Mouse (Mus musculus) CH12.LX (cell line): ENCODE measurements around the gene Car10.

Source experiments
- CTCF ChIP-seq, 2 experiments: IDR thresholded peaks in 1 of 2; conservative IDR thresholded peaks in 1 of 2; 2 replicates each; pipeline ENCODE4 v1.5.1; 2011 to 2012; ENCODE audit warnings: low read depth in 2 of 2, low read length in 2 of 2, improper control_type of control experiment in 1 of 2, inconsistent platforms in 1 of 2, mild to moderate bottlenecking in 1 of 2, moderate library complexity in 1 of 2
- E2F4 ChIP-seq: IDR thresholded peaks from 2 replicates; pipeline ENCODE4 v1.6.1; 2011; ENCODE audit warnings: low read depth, low read length, improper control_type of control experiment; ENCODE audit not compliant: insufficient replicate concordance
- EP300 ChIP-seq: IDR thresholded peaks from 2 replicates; pipeline ENCODE4 v1.6.1; 2011; ENCODE audit warnings: low read length, improper control_type of control experiment
- HCFC1 ChIP-seq: IDR thresholded peaks from 2 replicates; pipeline ENCODE4 v1.6.1; 2012; ENCODE audit warnings: low read depth, mild to moderate bottlenecking, inconsistent platforms, low read length, improper control_type of control experiment
- JUN ChIP-seq: IDR thresholded peaks from 2 replicates; pipeline ENCODE4 v1.6.1; 2011; ENCODE audit warnings: low read depth, mild to moderate bottlenecking, low read length, improper control_type of control experiment, moderate library complexity; ENCODE audit not compliant: insufficient read depth
- KAT2A ChIP-seq: IDR thresholded peaks from 2 replicates; pipeline ENCODE4 v1.6.1; 2012; ENCODE audit warnings: low read length, improper control_type of control experiment, inconsistent platforms; ENCODE audit not compliant: insufficient replicate concordance
- POLR2A ChIP-seq: IDR thresholded peaks from 2 replicates; pipeline ENCODE4 v1.6.1; 2011; ENCODE audit warnings: low read depth, mild to moderate bottlenecking, improper control_type of control experiment, low read length
- SIN3A ChIP-seq: IDR thresholded peaks from 2 replicates; pipeline ENCODE4 v1.6.1; 2012; ENCODE audit warnings: low read length, improper control_type of control experiment, inconsistent platforms
- USF1 ChIP-seq: IDR thresholded peaks from 2 replicates; pipeline ENCODE4 v1.6.1; 2014; ENCODE audit warnings: low read depth, mild to moderate bottlenecking, inconsistent platforms, low read length, improper control_type of control experiment

- TF ChIP-seq POLR2A, result no peak
- no peak for TF ChIP-seq USF1
- no peak for TF ChIP-seq SIN3A
- TF ChIP-seq E2F4, result no peak
- no peak for TF ChIP-seq CTCF (conservative IDR thresholded peaks at IDR 0.05 in 1 of 2, IDR thresholded peaks at IDR 0.05 in 1 of 2; ENCODE audit: low read depth in 2 of 2, low read length in 2 of 2)
- TF ChIP-seq JUN, result no peak
- TF ChIP-seq HCFC1, result no peak
- no peak for TF ChIP-seq KAT2A
- TF ChIP-seq EP300, result no peak
Observed at GRCm38 (mm10) chr11:93065656-93066181, 32.1 kb upstream of the Car10 start.
